Mouse (Mus musculus): ENCODE measurements around the gene Pwwp2a. TPM values are rescaled to one million over a fixed set of nuclear protein-coding genes. Genes with fewer than 3 reads are reported as not detected.

Pwwp2a gene
- polyA plus RNA-seq, 1 experiment, result 6.2 TPM

DNA sequence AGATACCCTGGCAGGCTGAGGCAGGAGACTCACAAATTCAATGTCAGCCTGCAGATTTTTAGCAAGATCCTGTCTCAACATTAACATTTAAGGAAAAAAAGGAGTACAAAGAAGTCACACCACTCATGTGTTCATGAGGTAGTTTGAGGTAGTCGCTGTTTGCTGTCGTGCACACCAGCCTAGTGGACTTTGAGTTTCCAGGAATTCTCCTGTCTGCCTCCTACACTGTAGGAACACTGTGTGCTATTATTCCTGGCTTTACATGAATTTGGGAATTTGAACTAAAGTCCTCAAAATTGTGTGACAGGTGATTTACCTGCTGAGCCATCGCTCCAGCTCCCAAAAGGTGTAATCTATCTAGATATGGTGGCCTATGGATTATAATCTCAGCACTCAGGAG lies 43.3 kb upstream of the Pwwp2a start:
- Histone ChIP-seq H3K27me3 (ENCODE audit: control insufficient read depth, insufficient read depth, insufficient read length) (no peaks in the 10 kb centered on the region), H3K79me2 (ENCODE audit: control insufficient read depth, insufficient read depth) (no peaks in the 10 kb centered on the region), H3K36me3 (ENCODE audit: control insufficient read depth, insufficient read depth) (no peaks in the 10 kb centered on the region), H3ac (ENCODE audit: control insufficient read depth, insufficient read length, low read depth) (no peak overlapping the region), H3K4me3 (ENCODE audit: insufficient read depth, poor library complexity, severe bottlenecking) (no peak overlapping the region), H3K79me3 (ENCODE audit: low read depth) (no peaks in the 10 kb centered on the region)
- TF ChIP-seq FOSL1 (IDR thresholded peaks at IDR 0.05; ENCODE audit: insufficient read depth, low read length, poor library complexity, severe bottlenecking) (no peak), CTCF (IDR thresholded peaks at IDR 0.05; ENCODE audit: control insufficient read depth, insufficient read depth, insufficient read length) (no peak), CEBPB (IDR thresholded peaks at IDR 0.05; ENCODE audit: low read depth) (no peak), MYOG (IDR thresholded peaks at IDR 0.05; ENCODE audit: control insufficient read depth, extremely low read depth, insufficient read length) (no peak), MAX (IDR thresholded peaks at IDR 0.05) (no peak), USF1 (IDR thresholded peaks at IDR 0.05; ENCODE audit: low read depth) (no peak), MYOD1 (IDR thresholded peaks at IDR 0.05; ENCODE audit: control insufficient read depth, insufficient read length, low read depth) (no peak)

DNA sequence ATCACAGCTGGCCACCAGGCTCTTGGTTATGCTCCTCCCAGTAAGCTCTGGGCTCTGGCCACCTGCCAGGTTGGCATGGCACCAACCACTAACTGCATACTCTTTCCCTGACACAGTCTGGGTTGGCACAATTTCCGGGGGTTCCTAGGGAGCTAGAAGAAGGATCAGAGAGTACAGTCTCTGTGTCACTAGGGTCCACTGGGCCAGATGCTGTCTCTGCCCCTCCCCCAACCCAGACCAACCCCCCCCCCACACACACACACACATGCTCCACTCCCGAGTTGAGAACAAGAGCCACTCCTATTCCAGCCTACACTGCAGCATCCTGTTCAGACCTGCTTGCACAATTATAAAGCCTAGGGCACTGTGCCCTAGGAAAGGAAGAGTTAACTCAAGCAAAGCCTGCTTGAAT lies 38.6 kb upstream of the Pwwp2a start:
- TF ChIP-seq CEBPB (IDR thresholded peaks at IDR 0.05; ENCODE audit: low read depth) (peak; percentile 57), USF1 (IDR thresholded peaks at IDR 0.05; ENCODE audit: low read depth) (no peak)
- no peaks in the 10 kb centered on the region for H3K79me3 ChIP-seq (ENCODE audit: low read depth)
- no peaks in the 10 kb centered on the region for H3K79me2 ChIP-seq (ENCODE audit: control insufficient read depth, insufficient read depth)
- H3K27me3 ChIP-seq (ENCODE audit: control insufficient read depth, insufficient read depth, insufficient read length), result no peaks in the 10 kb centered on the region
- H3ac ChIP-seq (ENCODE audit: control insufficient read depth, insufficient read length, low read depth), result no peak overlapping the region
- H3K36me3 ChIP-seq (ENCODE audit: control insufficient read depth, insufficient read depth), result no peaks in the 10 kb centered on the region
- no peak overlapping the region for H3K4me3 ChIP-seq (ENCODE audit: insufficient read depth, poor library complexity, severe bottlenecking)

DNA sequence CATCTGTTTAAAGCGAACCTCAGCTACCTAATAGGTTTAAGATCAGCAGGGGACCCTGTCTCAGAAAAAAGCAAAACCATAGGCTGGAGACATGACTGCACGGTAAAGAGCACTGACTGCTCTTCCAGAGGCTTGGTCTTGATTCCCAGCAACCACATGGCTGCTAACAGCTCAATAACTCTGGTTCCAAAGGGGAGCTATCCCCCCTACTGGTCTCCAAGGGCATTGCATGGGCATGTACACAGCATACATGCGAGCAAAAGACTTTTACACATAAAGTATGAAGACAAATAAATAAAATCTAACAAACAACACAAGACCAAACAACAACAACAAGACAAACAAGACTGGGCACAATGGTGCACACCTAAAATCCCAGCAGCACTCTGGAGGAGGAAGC lies 36.5 kb upstream of the Pwwp2a start:
- TF ChIP-seq MYOD1 (IDR thresholded peaks at IDR 0.05; ENCODE audit: control insufficient read depth, insufficient read length, low read depth), result no peak
- TF ChIP-seq CTCF (IDR thresholded peaks at IDR 0.05; ENCODE audit: control insufficient read depth, insufficient read depth, insufficient read length), result no peak
- TF ChIP-seq MYOG (IDR thresholded peaks at IDR 0.05; ENCODE audit: control insufficient read depth, extremely low read depth, insufficient read length), result no peak
- no peak for TF ChIP-seq MAX (IDR thresholded peaks at IDR 0.05)
- no peak for TF ChIP-seq CEBPB (IDR thresholded peaks at IDR 0.05; ENCODE audit: low read depth)
- TF ChIP-seq FOSL1 (IDR thresholded peaks at IDR 0.05; ENCODE audit: insufficient read depth, low read length, poor library complexity, severe bottlenecking), result no peak
- no peak for TF ChIP-seq USF1 (IDR thresholded peaks at IDR 0.05; ENCODE audit: low read depth)
- H3ac ChIP-seq (ENCODE audit: control insufficient read depth, insufficient read length, low read depth), result no peak overlapping the region
- no peak overlapping the region for H3K4me3 ChIP-seq (ENCODE audit: insufficient read depth, poor library complexity, severe bottlenecking)
- no peaks in the 10 kb centered on the region for H3K79me2 ChIP-seq (ENCODE audit: control insufficient read depth, insufficient read depth)
- no peaks in the 10 kb centered on the region for H3K27me3 ChIP-seq (ENCODE audit: control insufficient read depth, insufficient read depth, insufficient read length)
- H3K79me3 ChIP-seq (ENCODE audit: low read depth), result no peaks in the 10 kb centered on the region
- H3K36me3 ChIP-seq (ENCODE audit: control insufficient read depth, insufficient read depth), result no peaks in the 10 kb centered on the region

DNA sequence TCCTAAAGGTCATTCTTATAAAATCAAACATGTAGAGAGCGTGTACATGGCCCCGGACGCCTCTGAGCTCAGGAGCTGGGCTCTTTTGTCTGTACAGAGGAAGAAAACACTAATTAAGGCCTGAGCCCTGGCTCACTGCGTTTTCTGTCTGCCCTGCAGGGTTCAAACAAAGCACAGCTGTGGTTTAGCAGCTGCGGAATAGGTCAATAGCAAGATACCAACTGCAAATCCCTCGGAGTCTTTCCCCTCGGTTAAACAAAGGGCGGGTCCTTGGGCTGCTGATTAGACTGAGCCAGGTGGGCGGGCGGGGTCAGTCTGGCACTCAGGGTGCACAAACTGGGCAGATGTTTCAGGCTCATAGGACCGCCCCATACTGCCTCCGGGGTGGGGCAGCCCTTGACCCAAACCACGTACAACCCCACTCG lies 28.7 kb upstream of the Pwwp2a start:
- TF ChIP-seq CEBPB (IDR thresholded peaks at IDR 0.05; ENCODE audit: low read depth) (no peak), CTCF (IDR thresholded peaks at IDR 0.05; ENCODE audit: control insufficient read depth, insufficient read depth, insufficient read length) (no peak), MYOD1 (IDR thresholded peaks at IDR 0.05; ENCODE audit: control insufficient read depth, insufficient read length, low read depth) (no peak), MYOG (IDR thresholded peaks at IDR 0.05; ENCODE audit: control insufficient read depth, extremely low read depth, insufficient read length) (no peak), MAX (IDR thresholded peaks at IDR 0.05) (no peak), USF1 (IDR thresholded peaks at IDR 0.05; ENCODE audit: low read depth) (no peak), FOSL1 (IDR thresholded peaks at IDR 0.05; ENCODE audit: insufficient read depth, low read length, poor library complexity, severe bottlenecking) (no peak)
- no peaks in the 10 kb centered on the region for H3K79me2 ChIP-seq (ENCODE audit: control insufficient read depth, insufficient read depth)
- H3K27me3 ChIP-seq (ENCODE audit: control insufficient read depth, insufficient read depth, insufficient read length), result no peaks in the 10 kb centered on the region
- H3K79me3 ChIP-seq (ENCODE audit: low read depth), result no peaks in the 10 kb centered on the region
- H3ac ChIP-seq (ENCODE audit: control insufficient read depth, insufficient read length, low read depth), result no peak overlapping the region
- H3K36me3 ChIP-seq (ENCODE audit: control insufficient read depth, insufficient read depth), result no peaks in the 10 kb centered on the region
- H3K4me3 ChIP-seq (ENCODE audit: insufficient read depth, poor library complexity, severe bottlenecking), result no peak overlapping the region

DNA sequence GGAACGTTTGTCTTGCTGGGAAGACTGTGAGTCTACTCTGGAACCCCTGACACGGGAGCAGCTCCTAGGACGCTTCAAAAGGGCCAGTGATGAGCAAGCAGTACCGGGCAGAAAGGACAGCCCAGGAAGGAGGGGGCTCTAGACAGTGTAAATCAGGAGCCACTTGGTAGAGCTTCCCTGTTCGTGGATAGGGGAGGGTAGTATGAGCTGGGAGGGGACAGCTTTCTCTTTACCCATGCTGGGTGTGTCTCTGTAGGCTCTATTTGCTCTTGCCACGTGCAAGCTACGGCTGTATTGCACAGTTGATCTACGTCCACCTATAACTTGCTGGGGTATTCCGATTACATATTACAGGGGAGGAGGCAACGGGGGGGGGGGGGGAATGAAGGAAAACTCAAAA lies 25.3 kb upstream of the Pwwp2a start:
- no peak overlapping the region for H3K4me3 ChIP-seq (ENCODE audit: insufficient read depth, poor library complexity, severe bottlenecking)

DNA sequence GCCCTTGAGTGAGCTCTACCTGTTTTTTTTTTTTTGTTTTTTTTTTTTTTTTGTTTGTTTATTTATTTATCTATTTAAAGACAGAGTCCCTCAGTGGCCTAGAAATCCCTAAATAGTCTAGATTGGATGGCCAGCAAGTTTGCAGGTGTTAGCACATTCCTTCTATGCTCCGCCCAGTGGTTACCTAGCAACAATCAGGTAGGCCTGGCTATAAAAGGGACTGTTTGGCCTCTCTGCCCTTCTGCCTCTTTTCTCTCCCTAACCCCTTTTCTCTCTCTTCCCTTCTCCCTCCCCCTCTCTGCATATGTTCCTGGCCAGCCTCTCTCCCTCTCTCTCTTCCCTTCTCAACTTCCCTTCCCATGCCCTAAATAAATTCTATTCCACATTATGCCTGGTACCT lies 23.8 kb upstream of the Pwwp2a start:
- H3K79me2 ChIP-seq (ENCODE audit: control insufficient read depth, insufficient read depth), result no peaks in the 10 kb centered on the region
- H3K4me3 ChIP-seq (ENCODE audit: insufficient read depth, poor library complexity, severe bottlenecking), result no peak overlapping the region
- no peaks in the 10 kb centered on the region for H3K79me3 ChIP-seq (ENCODE audit: low read depth)
- no peak overlapping the region for H3ac ChIP-seq (ENCODE audit: control insufficient read depth, insufficient read length, low read depth)
- no peaks in the 10 kb centered on the region for H3K27me3 ChIP-seq (ENCODE audit: control insufficient read depth, insufficient read depth, insufficient read length)
- TF ChIP-seq CEBPB (IDR thresholded peaks at IDR 0.05; ENCODE audit: low read depth), result no peak
- TF ChIP-seq FOSL1 (IDR thresholded peaks at IDR 0.05; ENCODE audit: insufficient read depth, low read length, poor library complexity, severe bottlenecking), result no peak
- TF ChIP-seq CTCF (IDR thresholded peaks at IDR 0.05; ENCODE audit: control insufficient read depth, insufficient read depth, insufficient read length), result no peak
- no peaks in the 10 kb centered on the region for H3K36me3 ChIP-seq (ENCODE audit: control insufficient read depth, insufficient read depth)

More for the DNA sequence above, 25.3 kb upstream of the Pwwp2a start:
- H3K27me3 ChIP-seq (ENCODE audit: control insufficient read depth, insufficient read depth, insufficient read length), result no peaks in the 10 kb centered on the region
- TF ChIP-seq MAX (IDR thresholded peaks at IDR 0.05) (no peak), MYOD1 (IDR thresholded peaks at IDR 0.05; ENCODE audit: control insufficient read depth, insufficient read length, low read depth) (no peak), CTCF (IDR thresholded peaks at IDR 0.05; ENCODE audit: control insufficient read depth, insufficient read depth, insufficient read length) (no peak), FOSL1 (IDR thresholded peaks at IDR 0.05; ENCODE audit: insufficient read depth, low read length, poor library complexity, severe bottlenecking) (no peak), MYOG (IDR thresholded peaks at IDR 0.05; ENCODE audit: control insufficient read depth, extremely low read depth, insufficient read length) (no peak), USF1 (IDR thresholded peaks at IDR 0.05; ENCODE audit: low read depth) (no peak), CEBPB (IDR thresholded peaks at IDR 0.05; ENCODE audit: low read depth) (no peak)
- no peaks in the 10 kb centered on the region for H3K79me3 ChIP-seq (ENCODE audit: low read depth)
- H3K36me3 ChIP-seq (ENCODE audit: control insufficient read depth, insufficient read depth), result no peaks in the 10 kb centered on the region
- no peaks in the 10 kb centered on the region for H3K79me2 ChIP-seq (ENCODE audit: control insufficient read depth, insufficient read depth)
- H3ac ChIP-seq (ENCODE audit: control insufficient read depth, insufficient read length, low read depth), result no peak overlapping the region
